Mouse (Mus musculus): ENCODE results near the gene Slc2a6. TPM values are rescaled to one million over a fixed set of nuclear protein-coding genes. Genes with fewer than 3 reads are reported as not detected.

Gene Slc2a6
- total RNA-seq, 2 experiments from 2014 or later, result 44.8 to 49.1 TPM

DNA sequence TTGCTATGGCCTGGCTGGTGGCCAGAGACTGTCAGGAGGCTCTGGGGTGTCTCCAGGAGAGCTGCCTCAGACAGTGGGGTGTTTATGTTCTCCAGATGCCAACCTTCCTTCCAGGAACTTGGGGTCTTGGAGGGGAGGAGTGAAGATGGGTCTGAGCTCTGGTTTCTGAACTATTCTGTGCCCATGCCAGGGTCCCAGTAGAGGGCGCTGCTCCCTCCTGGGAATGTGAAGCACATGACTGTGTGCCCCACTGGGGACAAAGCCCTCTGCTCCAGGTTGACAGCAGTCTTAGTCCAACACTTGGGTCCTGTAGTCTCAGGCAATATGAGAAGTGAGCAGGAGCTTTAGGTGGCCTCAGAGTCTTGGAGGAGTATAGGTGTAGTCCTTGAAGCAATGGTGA is 11.5 kb upstream of the Slc2a6 start:
- peak in 1 of 2 experiments; percentile 36 for DNase-seq (ENCODE audit: low spot score in 2 of 2)
- intact Hi-C loops (cut with DNase I), result loop anchor here (2.0 to 5.0 kb wide), 2 partner anchors 108 to 192 kb away; no protein-coding TSS in a partner anchor

DNA sequence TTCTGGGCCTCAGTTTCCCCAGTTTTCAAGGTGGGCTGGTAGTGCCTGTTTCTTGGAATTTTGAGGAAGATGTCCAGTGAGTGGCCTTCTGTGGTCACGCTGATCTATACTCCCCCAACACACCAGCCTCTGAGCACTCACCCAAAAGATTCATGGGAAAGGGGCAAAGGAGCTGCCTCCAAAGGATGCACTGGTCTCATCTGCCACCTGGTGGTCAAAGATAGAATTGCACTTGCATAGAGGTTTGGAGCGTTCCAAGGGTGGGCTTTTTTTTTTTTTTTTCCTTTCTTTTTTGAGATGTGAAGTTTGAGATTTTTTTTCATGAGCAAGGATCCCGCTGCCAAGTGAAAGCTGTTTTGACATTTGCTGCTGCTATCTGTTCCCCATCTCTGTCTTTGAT is 10.8 kb upstream of the Slc2a6 start:
- DNase-seq (ENCODE audit: low spot score in 2 of 2), result peak; percentile 84 to 87
- intact Hi-C loops (cut with DNase I), result loop anchor here (2.0 to 5.0 kb wide), 2 partner anchors 108 to 191 kb away; no protein-coding TSS in a partner anchor

DNA sequence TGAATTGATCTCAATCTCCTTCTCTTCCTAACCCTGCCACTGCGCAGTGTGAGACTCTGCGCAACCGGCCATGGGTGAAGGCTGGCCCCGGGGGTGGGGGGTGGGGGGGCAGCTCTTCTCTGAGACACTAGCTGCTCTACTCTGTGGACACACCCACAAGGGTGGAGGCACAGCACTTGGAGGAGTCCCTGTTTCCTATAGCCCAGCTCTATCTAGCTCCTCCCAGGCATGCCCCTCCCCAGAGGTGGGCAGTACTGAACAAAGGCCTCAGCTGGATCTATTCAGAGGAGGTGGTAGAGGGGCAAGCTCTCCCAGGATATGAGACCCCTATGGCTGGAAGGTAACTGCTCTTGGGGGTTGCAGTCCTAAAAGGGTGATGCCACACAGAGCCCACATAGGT is 9.2 kb upstream of the Slc2a6 start:
- intact Hi-C loops (cut with DNase I), result loop anchor here (5.0 kb wide), 1 partner anchor 190 kb away; no protein-coding TSS in a partner anchor
- DNase-seq (ENCODE audit: low spot score in 2 of 2), result no peak

DNA sequence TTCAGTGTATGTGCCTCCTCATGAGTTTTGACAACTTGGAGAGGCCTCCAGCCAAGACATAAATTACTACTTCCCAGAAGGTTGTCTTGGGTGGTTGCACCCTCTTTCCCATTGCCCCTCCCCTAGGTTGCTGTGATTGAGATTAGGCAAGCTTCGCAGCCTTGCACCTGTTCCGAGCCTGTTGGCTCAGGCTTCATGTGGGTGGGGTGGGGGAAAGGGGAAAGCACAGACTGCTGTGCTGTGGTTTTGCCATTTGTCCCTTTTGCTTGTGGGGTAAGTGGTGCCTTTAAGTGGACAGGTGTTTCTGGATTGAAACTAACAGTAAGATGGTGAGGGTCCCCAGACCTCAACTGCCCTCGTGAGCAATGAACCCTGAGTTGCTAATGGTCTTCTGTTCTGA is 8.2 kb upstream of the Slc2a6 start:
- intact Hi-C loops (cut with DNase I), result loop anchor here (5.0 kb wide), 1 partner anchor 189 kb away; no protein-coding TSS in a partner anchor
- DNase-seq (ENCODE audit: low spot score in 2 of 2), result no peak

DNA sequence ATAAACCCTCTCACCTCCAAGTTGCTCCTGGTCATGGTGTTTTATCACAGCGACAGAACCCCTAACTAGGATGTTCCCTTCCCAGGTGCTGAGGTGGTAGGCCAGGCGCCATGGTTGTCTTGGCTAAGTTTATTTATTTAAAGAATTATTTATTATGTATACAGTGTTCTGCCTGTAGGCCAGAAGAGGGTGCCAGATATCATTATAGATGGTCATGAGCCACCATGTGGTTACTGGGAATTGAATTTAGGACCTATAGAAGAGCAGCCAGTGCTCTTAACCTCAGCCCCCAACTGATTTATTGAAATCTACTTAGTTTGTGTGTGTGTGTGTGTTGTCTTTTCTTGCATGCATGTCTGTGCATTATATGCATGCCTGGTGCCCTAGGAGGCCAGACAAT is 4.6 kb upstream of the Slc2a6 start:
- intact Hi-C loops (cut with DNase I), result no loop called here

DNA sequence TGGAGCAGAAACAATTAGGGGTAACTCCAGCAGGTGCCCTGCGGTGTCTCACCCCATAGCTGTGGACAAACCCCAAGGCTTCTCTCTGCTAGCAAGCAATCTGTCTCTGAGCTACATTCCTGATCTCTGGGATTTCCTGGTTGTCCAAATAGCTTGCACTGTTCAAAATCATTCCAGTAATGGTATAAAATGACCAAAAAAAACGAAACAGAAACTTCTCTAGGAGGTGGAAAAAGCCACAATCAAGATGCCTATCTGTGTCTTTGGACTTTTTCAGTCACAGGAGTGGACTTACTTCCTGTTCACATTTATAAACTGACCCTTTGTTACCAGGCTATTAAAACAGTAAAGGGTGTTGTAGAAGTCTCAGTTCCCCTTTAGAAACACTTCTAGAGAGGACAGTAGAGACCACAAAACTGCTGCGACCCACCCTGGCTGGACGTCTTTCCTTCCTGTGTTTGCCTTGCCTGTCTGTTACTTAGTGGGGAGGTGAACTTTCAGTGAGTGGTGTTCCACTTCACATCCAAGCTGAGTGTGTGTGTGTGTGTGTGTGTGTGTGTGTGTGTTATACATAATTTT is 728 bp upstream of the Slc2a6 start:
- no peak for DNase-seq (ENCODE audit: low spot score in 2 of 2)
- intact Hi-C loops (cut with DNase I), result loop anchor here (10.0 kb wide), 1 partner anchor 114 kb away; the partner anchor contains the start of genes Med22, Rpl7a, Surf1 and Surf2

More for the DNA sequence above, 4.6 kb upstream of the Slc2a6 start:
- DNase-seq (ENCODE audit: low spot score in 2 of 2), result no peak

DNA sequence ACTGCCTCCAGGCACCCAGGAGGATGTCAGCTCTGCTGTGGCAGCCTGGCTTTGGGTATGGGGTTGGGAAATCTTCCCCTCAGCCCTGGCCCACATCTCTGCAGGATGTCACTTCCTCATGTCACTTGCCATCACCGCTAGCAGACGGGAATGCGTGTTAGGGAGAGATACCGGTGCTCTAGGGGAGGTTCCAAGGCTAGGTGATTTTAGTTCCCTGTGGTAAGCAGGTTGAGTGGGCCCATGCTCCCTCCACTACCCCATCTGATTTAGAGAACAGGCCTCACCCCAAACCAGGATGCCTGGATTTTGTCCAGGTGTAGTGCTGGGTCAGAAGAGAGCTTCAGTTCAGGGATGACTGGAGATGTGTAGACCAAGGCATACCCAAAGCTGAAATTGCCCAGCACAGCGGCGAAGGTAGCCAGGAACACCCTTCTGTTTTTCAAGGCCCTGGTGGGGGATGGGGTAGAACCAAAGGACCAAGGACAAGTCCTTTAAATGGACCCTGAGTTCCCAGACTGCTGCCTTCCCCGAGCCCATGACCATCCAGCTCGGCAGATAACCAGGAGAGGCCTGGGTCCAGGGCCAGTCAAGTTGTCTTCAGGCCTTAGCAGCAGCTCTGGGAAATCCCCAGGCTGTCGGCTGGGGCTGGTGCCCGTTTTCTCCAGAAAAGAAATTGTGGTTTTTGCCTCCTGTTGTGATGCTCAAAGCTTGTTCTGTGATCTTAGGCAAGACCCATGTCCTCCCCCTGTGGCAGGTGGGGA is 761 bp downstream of the Slc2a6 start:
- DNase-seq (ENCODE audit: low spot score in 2 of 2), result no peak
- intact Hi-C loops (cut with DNase I), result loop anchor here (10.0 kb wide), 1 partner anchor 112 kb away; the partner anchor contains the start of genes Med22, Rpl7a, Surf1 and Surf2

DNA sequence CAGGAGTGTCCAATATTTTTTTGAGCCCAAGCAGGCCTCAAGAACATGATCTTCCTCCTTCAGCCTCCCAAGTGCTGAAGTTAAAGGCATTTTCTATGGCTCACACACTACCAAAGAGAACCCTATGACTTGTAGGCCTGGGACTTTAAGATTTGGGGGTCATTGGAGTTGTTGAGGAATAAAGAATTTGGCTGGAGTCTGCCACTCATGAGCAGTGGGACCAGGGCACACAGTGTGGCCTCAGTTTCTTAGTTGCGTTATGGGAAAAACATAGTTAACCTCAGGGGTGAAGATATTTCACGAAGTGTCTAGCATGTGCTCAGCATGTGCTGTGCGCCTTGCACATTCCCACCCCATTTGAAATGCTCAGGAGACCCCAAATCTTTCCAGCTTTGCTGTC is 1.5 kb downstream of the Slc2a6 start:
- DNase-seq (ENCODE audit: low spot score in 2 of 2), result no peak
- intact Hi-C loops (cut with DNase I), result loop anchor here (10.0 kb wide), 1 partner anchor 112 kb away; the partner anchor contains the start of genes Med22, Rpl7a, Surf1 and Surf2

DNA sequence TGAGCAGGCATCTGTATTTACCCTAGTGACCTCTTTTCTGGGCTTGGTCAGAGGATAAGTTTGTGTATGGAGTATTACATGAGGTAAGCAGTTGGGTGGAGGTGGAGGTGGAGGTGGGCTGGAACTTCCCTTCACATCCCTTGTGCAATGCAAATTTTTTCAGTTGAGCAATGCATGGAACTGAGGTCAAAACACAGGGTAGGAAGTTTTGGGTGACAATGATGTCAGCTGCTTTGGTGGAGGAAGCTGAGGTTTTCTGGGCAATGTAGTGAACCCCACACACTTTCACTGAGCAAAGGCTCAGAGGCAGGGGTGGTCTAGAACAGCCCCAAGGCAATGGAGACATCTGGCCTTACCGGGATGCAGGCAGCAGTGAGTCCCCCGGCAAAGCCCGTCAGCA is 2.3 kb downstream of the Slc2a6 start:
- intact Hi-C loops (cut with DNase I), result loop anchor here (10.0 kb wide), 1 partner anchor 111 kb away; the partner anchor contains the start of genes Med22, Rpl7a, Surf1 and Surf2
- DNase-seq (ENCODE audit: low spot score in 2 of 2), result no peak

DNA sequence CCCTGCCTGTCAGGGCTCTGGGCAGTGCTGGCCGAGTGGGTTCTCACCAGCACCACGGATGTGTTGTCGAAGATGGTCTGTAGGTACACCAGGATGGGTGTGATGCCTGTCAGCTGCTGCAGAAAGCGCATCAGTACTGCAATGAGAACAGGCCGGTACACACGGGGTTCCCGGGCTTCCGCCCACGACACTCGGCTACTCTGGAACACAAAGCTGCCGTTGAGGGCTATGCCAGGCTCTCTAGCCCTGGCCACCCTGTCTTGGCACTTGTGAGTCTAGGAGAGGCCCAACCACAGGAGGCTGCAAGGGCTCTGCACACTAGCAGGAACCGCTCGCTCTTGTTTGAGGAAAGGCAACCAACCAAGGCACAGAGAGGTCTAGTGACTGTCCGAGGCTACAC is 3.7 kb downstream of the Slc2a6 start:
- intact Hi-C loops (cut with DNase I), result loop anchor here (10.0 kb wide), 1 partner anchor 109 kb away; the partner anchor contains the start of genes Med22, Rpl7a, Surf1 and Surf2
- peak in 1 of 2 experiments; percentile 29 for DNase-seq (ENCODE audit: low spot score in 2 of 2)

DNA sequence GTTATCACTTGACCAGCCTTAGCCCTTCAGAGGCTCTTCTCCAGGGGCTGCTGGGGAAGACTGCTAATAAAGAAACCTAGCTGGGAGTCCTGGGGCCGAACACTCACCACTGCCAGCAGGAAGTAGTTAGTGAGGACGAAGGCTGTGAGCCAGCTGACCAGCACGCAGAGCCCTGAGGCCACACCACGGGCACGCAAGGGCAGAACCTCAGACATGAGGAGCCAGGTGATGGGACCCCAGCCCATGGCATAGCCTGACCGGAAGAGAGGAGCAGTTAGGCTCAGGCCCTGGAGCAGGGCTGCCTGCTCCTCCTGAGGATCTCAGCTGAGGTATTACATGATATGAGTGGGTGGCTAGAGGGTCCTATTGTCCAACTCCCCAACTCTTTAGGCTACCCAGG is 5.2 kb downstream of the Slc2a6 start:
- no peak for DNase-seq (ENCODE audit: low spot score in 2 of 2)
- intact Hi-C loops (cut with DNase I), result loop anchor here (10.0 kb wide), 1 partner anchor 108 kb away; the partner anchor contains the start of genes Med22, Rpl7a, Surf1 and Surf2

DNA sequence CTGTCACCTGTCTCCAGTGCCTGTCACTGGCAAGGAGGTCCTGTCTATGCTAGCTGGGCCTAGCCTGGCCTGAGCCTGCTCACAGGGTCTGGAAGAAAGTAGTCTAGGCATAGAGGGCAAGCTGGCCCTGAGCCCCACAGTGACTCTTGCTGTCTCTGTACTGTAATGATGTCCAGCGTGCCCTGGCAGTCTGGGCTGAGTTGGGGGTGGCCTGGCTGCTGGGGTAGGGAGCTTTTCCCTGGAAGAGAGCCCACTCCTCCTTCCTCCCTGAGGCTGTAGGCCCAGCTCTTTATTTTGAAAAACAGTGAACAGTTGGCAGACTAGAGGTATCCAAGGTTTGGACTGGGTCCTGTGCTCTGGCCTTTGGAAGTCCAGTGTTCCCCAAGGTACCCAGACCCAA is 6.7 kb downstream of the Slc2a6 start:
- intact Hi-C loops (cut with DNase I), result loop anchor here (10.0 kb wide), 1 partner anchor 106 kb away; the partner anchor contains the start of genes Med22, Rpl7a, Surf1 and Surf2
- no peak for DNase-seq (ENCODE audit: low spot score in 2 of 2)

DNA sequence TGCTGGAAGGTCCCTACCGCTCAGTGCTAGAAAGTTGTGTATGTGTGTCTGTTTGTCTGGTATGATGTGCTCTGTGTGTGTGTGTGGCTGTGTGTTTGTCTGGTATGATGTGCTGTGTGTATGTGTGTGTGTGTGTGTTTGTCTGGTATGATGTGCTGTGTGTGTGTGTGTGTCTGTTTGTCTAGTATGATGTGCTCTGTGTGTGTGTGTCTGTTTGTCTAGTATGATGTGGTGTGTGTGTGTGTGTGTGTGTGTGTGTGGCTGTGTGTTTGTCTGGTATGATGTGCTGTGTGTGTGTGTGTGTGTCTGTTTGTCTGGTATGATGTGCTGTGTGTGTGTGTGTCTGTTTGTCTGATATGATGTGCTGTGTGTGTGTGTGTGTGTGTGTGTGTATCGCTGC is 8.3 kb downstream of the Slc2a6 start:
- intact Hi-C loops (cut with DNase I), result no loop called here
- no peak for DNase-seq (ENCODE audit: low spot score in 2 of 2)

DNA sequence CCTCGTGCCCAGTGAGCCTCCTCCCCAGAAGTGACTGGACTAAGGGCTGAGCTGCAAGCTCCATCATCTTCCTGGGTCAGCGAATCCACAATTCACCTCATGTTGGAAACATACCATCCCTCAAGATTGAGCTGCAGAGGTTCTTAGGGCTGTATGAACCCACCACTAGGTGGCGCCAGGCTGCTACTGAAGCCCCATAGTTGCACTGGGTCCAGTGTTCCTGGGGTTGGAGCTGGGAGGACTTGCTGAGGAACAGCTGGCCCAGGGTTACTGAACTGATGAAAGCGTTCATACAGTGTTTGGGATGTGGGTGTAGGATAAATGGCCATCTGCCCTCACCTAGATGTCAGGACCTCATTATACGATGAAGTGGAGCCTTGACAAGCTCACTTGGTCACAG is 10.0 kb downstream of the Slc2a6 start:
- intact Hi-C loops (cut with DNase I), result no loop called here
- DNase-seq (ENCODE audit: low spot score in 2 of 2), result peak; percentile 76 to 80

DNA sequence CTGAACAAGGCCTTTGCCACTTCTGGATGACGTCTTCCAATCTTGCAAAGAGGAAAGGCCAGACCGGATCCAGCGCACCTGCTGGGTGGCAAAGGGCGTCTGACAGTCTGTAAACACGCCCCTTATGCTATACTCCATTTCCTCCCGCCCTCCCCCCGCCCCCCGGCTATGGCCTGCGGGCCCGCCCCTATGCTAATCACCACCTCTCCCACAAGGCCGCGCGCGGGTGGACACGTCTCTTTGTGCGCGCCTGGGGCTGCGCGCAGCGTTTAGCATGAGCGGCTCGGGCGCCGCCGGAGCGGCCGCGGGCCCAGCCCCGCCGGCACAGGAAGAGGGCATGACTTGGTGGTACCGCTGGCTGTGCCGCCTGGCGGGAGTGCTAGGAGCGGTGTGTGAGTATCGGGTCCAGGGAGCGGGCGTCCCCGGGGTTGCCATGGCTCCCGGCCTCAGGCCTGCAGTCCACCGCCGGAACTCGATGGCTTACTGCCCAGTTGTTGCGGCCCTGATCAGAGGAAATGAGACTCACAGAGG is 18.0 kb downstream of the Slc2a6 start, which contains the start of gene Cacfd1:
Gene Cacfd1, plus strand, starts transcription at position 213 of the 531 bp plus-strand sequence.
- intact Hi-C loops (cut with DNase I), result loop anchor here (1.0 kb wide), 1 partner anchor 45 kb away; the partner anchor contains the start of gene Rexo4

DNA sequence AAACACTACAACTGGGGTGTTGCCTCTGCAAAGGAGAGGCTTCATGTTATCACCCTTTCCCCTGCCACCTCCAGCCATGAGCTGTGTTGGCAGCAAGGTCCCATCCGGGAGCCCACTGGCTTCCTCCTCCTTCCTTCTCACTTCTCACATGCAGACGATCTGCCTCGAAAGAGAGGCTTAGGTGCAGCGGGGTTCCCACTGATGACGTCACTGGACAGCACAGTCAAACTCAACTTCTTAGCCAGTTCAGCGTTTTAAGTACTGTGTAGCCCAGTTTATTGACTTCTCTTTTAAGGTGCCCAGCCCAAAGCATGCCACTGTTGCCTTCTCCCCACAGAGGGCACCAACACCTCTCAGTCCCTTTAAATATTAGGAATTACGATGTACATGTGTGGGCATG is 20.1 kb downstream of the Slc2a6 start:
- intact Hi-C loops (cut with DNase I), result no loop called here
- no peak for DNase-seq (ENCODE audit: low spot score in 2 of 2)

More for the DNA sequence above, 18.0 kb downstream of the Slc2a6 start, which contains the start of gene Cacfd1:
- DNase-seq (ENCODE audit: low spot score in 2 of 2), result peak; percentile 81 to 82

DNA sequence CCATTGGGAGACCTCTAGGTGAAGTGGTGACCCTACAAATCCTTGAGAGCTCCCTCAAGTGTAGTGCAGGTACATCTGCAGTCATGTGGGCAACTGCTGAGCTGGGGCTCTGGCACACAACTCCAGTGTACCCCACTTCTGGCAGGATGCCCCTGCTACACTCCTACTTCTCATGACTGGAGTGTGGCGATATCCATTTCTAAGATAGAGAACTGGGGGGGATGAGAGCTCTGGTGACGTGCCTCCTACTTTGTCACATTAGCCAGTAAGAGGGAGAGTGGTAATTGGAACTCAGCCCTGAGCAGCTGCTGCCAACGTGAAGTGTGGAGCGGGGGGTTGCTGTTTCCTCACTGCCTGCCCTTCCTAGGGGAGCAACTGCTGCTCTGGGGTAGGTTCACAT is 21.5 kb downstream of the Slc2a6 start:
- DNase-seq (ENCODE audit: low spot score in 2 of 2), result peak; percentile 35 to 58

DNA sequence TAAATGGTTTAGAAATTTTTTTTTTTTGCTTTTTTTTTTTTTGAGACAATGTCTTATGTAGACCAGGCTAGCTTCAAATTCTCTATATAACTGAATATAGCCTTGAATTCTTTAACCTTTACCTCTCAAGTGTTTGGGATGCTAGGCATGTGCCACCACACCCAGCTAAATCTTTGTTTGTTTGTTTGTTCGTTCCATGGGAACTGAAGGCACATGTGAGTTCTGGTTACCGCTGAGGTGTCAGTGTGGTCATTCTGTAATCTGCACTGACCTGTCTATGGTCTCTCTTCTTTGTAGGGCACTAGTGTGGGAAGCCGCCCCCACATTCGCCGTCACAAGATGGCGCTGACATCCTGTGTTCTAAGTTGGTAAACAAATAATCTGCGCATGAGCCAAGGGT is 29.8 kb downstream of the Slc2a6 start:
- intact Hi-C loops (cut with DNase I), result no loop called here
- DNase-seq (ENCODE audit: low spot score in 2 of 2), result no peak

More for the DNA sequence above, 21.5 kb downstream of the Slc2a6 start:
- intact Hi-C loops (cut with DNase I), result no loop called here

DNA sequence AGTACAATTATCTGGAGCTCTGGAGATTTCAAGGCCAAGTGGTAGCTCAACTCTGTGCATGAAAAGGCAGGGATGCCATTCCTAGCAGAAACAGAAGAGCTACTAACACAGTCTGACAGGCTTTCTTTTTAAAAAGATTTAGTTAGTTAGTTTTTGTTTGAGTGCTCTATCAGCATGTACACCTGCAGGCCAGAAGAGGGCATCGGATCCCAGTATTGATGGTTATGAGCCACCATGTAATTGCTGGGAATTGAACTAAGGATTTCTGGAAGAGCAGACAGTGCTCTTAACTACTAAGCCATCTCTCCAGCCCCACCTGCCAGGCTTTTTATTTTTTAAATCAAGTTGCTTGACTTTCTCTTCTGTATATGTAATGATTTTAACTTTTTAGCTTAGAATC is 30.3 kb downstream of the Slc2a6 start:
- no peak for DNase-seq (ENCODE audit: low spot score in 2 of 2)
- intact Hi-C loops (cut with DNase I), result no loop called here

DNA sequence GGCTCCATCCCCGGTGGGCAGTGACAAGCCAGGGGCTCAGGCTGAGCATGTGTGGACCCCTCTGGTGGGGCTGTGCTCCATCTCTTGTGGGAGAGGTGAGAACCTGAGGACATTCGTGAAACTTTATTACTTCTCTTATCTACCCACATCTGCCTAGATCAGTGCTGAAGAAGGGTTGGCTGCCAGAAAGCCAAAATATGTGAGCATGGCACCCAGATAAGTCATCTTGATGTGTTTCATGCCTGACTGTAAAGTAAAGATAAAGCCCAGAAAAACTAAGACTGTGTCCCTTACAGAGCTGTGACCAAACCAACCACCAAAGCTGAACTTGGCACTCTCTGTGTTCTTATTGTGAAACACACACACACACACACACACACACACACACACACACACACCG is 33.9 kb downstream of the Slc2a6 start:
- no peak for DNase-seq (ENCODE audit: low spot score in 2 of 2)
- intact Hi-C loops (cut with DNase I), result no loop called here
